In genomic region chr7:46720460-46720859, GRCm38 (mm10) we compare ENCODE assay signal across 23 mouse cellular contexts. TPM values are rescaled to one million over a fixed set of nuclear protein-coding genes. Genes with fewer than 3 reads are reported as not detected.
DNase-seq lines count a peak whose midpoint lies in the region; ATAC-seq and TF ChIP-seq lines count a peak whose summit lies in the region.
"Had no signal": no experiment of that assay in that cellular context is flagged by ENCODE, and none has a peak within 500 bp of the region (broad histone marks: within the 10 kb centered on the region; RNA-seq: fewer than 3 reads in every experiment).

No protein-coding gene starts in this region.

- H3K9me3 ChIP-seq in lung, postnatal 0 days (ENCODE audit: low read length) = no peaks in the 10 kb centered on the region
- H3K9me3 ChIP-seq: heart, embryonic 10.5 days; limb, embryonic 12.5 days; neural tube, embryonic 13.5 days had no signal

- H3K27me3 ChIP-seq in lung, postnatal 0 days (replicated peaks; ENCODE audit: insufficient read depth, low read length) = no peaks in the 10 kb centered on the region
- H3K27me3 ChIP-seq: Patski had no signal

- ATAC-seq in frontal cortex, adult (ENCODE audit: low TSS enrichment) = 0 out of 2 replicates have a peak, but pooled peaks have one; percentile 20
- no peak for ATAC-seq in lung, postnatal 0 days
- no peak for ATAC-seq in erythroblast, adult 5-6 weeks (replicated peaks; ENCODE audit: low FRiP score, poor library complexity, severe bottlenecking)
- ATAC-seq: inflammation-experienced regulatory T-cells, adult 6 months; midbrain, embryonic 16.5 days had no signal

- H3K9ac ChIP-seq in lung, postnatal 0 days (replicated peaks; ENCODE audit: low read depth) = no peak overlapping the region
- H3K9ac ChIP-seq: limb, embryonic 12.5 days; neural tube, embryonic 13.5 days had no signal

- H3K4me3 ChIP-seq in lung, postnatal 0 days (ENCODE audit: low read depth, low read length) = no peak overlapping the region
- H3K4me3 ChIP-seq: erythroblast, embryonic 14.5 days; heart, embryonic 10.5 days; limb, embryonic 12.5 days; neural tube, embryonic 13.5 days had no signal

- 53% methylated on average over 9 of the region's 9 CpGs for WGBS in lung, postnatal 0 days

- no peak for TF ChIP-seq CTCF in lung, postnatal 0 days (IDR thresholded peaks at IDR 0.05)

- no peaks in the 10 kb centered on the region for H3K36me3 ChIP-seq in lung, postnatal 0 days (ENCODE audit: insufficient read depth, low read length)
- H3K36me3 ChIP-seq: heart, embryonic 10.5 days; limb, embryonic 12.5 days; neural tube, embryonic 13.5 days had no signal

- 0 out of 2 replicates have a peak overlapping the region, but pooled peaks have one; percentile 8 for H3K4me2 ChIP-seq in lung, postnatal 0 days (replicated peaks; ENCODE audit: low read depth, low read length)
- H3K4me2 ChIP-seq: limb, embryonic 12.5 days; neural tube, embryonic 13.5 days had no signal

- TF ChIP-seq EP300 in lung, postnatal 0 days (IDR thresholded peaks at IDR 0.05) = no peak

- H3K4me1 ChIP-seq in lung, postnatal 0 days (ENCODE audit: insufficient read depth, low read depth, low read length) = peaks cover 29% of the 10 kb centered on the region
- H3K4me1 ChIP-seq: heart, embryonic 10.5 days; limb, embryonic 12.5 days; neural tube, embryonic 13.5 days had no signal

- DNase-seq in frontal cortex, adult 2 months (ENCODE audit: extremely low spot score in 1 of 2, low spot score in 1 of 2) = no peak
- no peak for DNase-seq in lung, postnatal 0 days (ENCODE audit: low spot score)
- no peak for DNase-seq in lung, postnatal 25 days (ENCODE audit: low spot score)
- peak; percentile 48 to 57 for DNase-seq in cerebellum, adult 18-20 months
- peak; percentile 25 for DNase-seq in lung, postnatal 36 days
- no peak for DNase-seq in urinary bladder, postnatal 14 days (ENCODE audit: low spot score)
- DNase-seq: embryo, embryonic 11 days; heart, postnatal 4 days had no signal

- peak overlapping the region; percentile 72 for H3K27ac ChIP-seq in lung, postnatal 0 days (ENCODE audit: low read length)
- H3K27ac ChIP-seq: heart, embryonic 10.5 days; kidney, postnatal 0 days; limb, embryonic 12.5 days; neural tube, embryonic 13.5 days had no signal

RNA-seq across cellular contexts. Expression of gene Saa3, which starts 5.0 kb away (rescaled TPM):
- polyA plus RNA-seq in frontal cortex, adult 2 months (2012; rRNA removed) = not detected in 2 replicates
- 34.2 and 98.7 TPM in 2 replicates for polyA plus RNA-seq in lung, postnatal 0 days (2015; fragmentation: Nextera tagmentation; extraction: Ambion mirVana)
- total RNA-seq in erythroblast, adult 5-6 weeks (2015; ENCODE audit: low replicate concordance) = 9.6 TPM in 1 of 2 replicates, not detected in the other
- total RNA-seq in erythroblast, adult 5-6 weeks (2017; ENCODE audit: low replicate concordance) = not detected in 2 replicates
- total RNA-seq: gastrocnemius, adult 8-10 months; heart, postnatal 4 days had no signal
- polyA plus RNA-seq: erythroblast, embryonic 14.5 days; inflammation-experienced regulatory T-cells, adult 6 months; stomach, embryonic 14.5 days had no signal

RNA-seq across cellular contexts. Expression of gene Saal1, which starts 10.0 kb away (rescaled TPM):
- polyA plus RNA-seq in frontal cortex, adult 2 months (2012; rRNA removed) = 8.1 and 9.1 TPM in 2 replicates
- 9.5 and 11.1 TPM in 2 replicates for polyA plus RNA-seq in lung, postnatal 0 days (2015; fragmentation: Nextera tagmentation; extraction: Ambion mirVana)
- total RNA-seq in erythroblast, adult 5-6 weeks (2015; ENCODE audit: low replicate concordance) = 0.38 and 4.2 TPM in 2 replicates
- total RNA-seq in erythroblast, adult 5-6 weeks (2017; ENCODE audit: low replicate concordance) = 3.3 and 3.9 TPM in 2 replicates

RNA-seq across cellular contexts. Expression of gene Saa4, which starts 11.9 kb away (rescaled TPM):
- polyA plus RNA-seq in frontal cortex, adult 2 months (2012; rRNA removed) = not detected in 2 replicates
- polyA plus RNA-seq in lung, postnatal 0 days (2015; fragmentation: Nextera tagmentation; extraction: Ambion mirVana) = not detected in 2 replicates
- not detected in 2 replicates for total RNA-seq in erythroblast, adult 5-6 weeks (2015; ENCODE audit: low replicate concordance)
- not detected in 2 replicates for total RNA-seq in erythroblast, adult 5-6 weeks (2017; ENCODE audit: low replicate concordance)
- total RNA-seq: adrenal gland, adult 18-20 months; gastrocnemius, adult 8-10 months; heart, postnatal 4 days; layer of hippocampus, postnatal 10 days; megakaryocyte progenitor cell, adult 5-6 weeks had no signal
- polyA plus RNA-seq: erythroblast, embryonic 14.5 days; inflammation-experienced regulatory T-cells, adult 6 months; kidney, postnatal 0 days; limb, embryonic 12.5 days; midbrain, embryonic 16.5 days; neural tube, embryonic 13.5 days; Patski; stomach, embryonic 14.5 days had no signal

RNA-seq across cellular contexts. Expression of gene Saa1, which starts 22.3 kb away (rescaled TPM):
- not detected in 2 replicates for polyA plus RNA-seq in frontal cortex, adult 2 months (2012; rRNA removed)
- polyA plus RNA-seq in lung, postnatal 0 days (2015; fragmentation: Nextera tagmentation; extraction: Ambion mirVana) = 0.65 and 0.69 TPM in 2 replicates
- not detected in 2 replicates for total RNA-seq in erythroblast, adult 5-6 weeks (2015; ENCODE audit: low replicate concordance)
- total RNA-seq in erythroblast, adult 5-6 weeks (2017; ENCODE audit: low replicate concordance) = not detected in 2 replicates
- total RNA-seq: adrenal gland, adult 18-20 months; gastrocnemius, adult 8-10 months; heart, postnatal 4 days; layer of hippocampus, postnatal 10 days; megakaryocyte progenitor cell, adult 5-6 weeks had no signal
- polyA plus RNA-seq: erythroblast, embryonic 14.5 days; inflammation-experienced regulatory T-cells, adult 6 months; Patski had no signal

RNA-seq across cellular contexts. Expression of gene Saa2, which starts 31.1 kb away (rescaled TPM):
- 0.12 TPM in 1 of 2 replicates, not detected in the other for polyA plus RNA-seq in frontal cortex, adult 2 months (2012; rRNA removed)
- polyA plus RNA-seq in lung, postnatal 0 days (2015; fragmentation: Nextera tagmentation; extraction: Ambion mirVana) = 1.0 TPM in 1 of 2 replicates, not detected in the other
- total RNA-seq in erythroblast, adult 5-6 weeks (2015; ENCODE audit: low replicate concordance) = not detected in 2 replicates
- not detected in 2 replicates for total RNA-seq in erythroblast, adult 5-6 weeks (2017; ENCODE audit: low replicate concordance)
- total RNA-seq: adrenal gland, adult 18-20 months; gastrocnemius, adult 8-10 months; heart, postnatal 4 days; layer of hippocampus, postnatal 10 days; megakaryocyte progenitor cell, adult 5-6 weeks had no signal
- polyA plus RNA-seq: erythroblast, embryonic 14.5 days; inflammation-experienced regulatory T-cells, adult 6 months; midbrain, embryonic 16.5 days; neural tube, embryonic 13.5 days; stomach, embryonic 14.5 days had no signal

Comparison
In these comparisons a context has a peak if more than half of its experiments do, and no peak if none do; other contexts are left out.
1. DNase-seq: peak in cerebellum, adult 18-20 months (2 of 2) and lung, postnatal 36 days (single experiment); none in frontal cortex, adult 2 months (0 of 2), lung, postnatal 0 days (single experiment), lung, postnatal 25 days (single experiment) and urinary bladder, postnatal 14 days (single experiment).
2. RNA of gene Saa3, which starts 5.0 kb away (polyA plus RNA-seq): 34.2 to 98.7 TPM in lung, postnatal 0 days; not detected in frontal cortex, adult 2 months; every median in the first group is over 10 times any median in the second.